Mouse (Mus musculus): ENCODE data around the gene Tbc1d1.

DNA sequence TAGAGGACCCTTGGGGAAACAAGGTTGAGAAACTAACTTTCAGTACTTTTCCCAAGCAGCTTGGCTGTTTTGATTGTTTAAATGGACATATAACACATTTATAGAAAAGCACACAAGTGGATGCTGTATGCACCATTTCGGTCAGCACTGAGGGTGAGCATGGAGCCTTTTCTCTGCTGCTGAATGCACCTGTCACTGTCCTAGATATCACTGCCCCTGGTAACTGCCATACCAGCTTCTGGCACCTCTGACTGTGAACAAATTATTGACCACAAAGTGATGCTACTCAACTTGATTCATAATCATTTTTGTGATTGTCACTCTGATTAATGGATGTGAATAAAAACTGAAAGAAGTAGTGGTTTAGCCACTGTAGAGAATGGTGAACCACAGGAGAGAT lies 117.4 kb downstream of the Tbc1d1 start:
- no peak for TF ChIP-seq POLR2A (IDR thresholded peaks at IDR 0.05; ENCODE audit: borderline replicate concordance, extremely low read depth, low read depth, low read length)
- no peak for TF ChIP-seq CTCF (IDR thresholded peaks at IDR 0.05; ENCODE audit: insufficient read depth, low read length)

Data from lung, adult 2 months (tissue).